28 mouse cellular contexts compared by ENCODE assay signal in the genomic region with DNA sequence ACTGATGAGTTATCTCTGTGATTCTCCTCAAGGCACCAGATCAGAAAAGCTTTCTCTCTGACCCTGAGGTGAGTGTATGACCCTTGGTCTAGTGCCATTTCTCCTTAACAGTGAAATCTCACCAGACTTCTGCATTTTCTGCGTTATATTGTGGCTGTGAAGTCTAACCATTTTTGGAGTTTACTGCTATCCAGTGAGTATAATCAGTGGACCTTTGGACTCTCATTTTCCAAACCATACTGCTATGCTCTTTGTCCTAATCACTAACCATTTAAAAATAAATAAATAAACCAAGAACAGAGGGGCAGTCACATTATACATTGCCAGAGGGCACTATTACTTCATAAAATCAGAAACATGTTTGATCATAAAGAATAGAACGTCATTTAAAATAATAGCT. TPM values are rescaled to one million over a fixed set of nuclear protein-coding genes. Genes with fewer than 3 reads are reported as not detected.
"Had no signal": no experiment of that assay in that cellular context is flagged by ENCODE, and none has a peak within 500 bp of the region (broad histone marks: within the 10 kb centered on the region; RNA-seq: fewer than 3 reads in every experiment).

No protein-coding gene starts in this region.

- H3K4me2 ChIP-seq: embryonic facial prominence, embryonic 12.5 days; embryonic facial prominence, embryonic 13.5 days; embryonic facial prominence, embryonic 15.5 days; forebrain, embryonic 12.5 days; forebrain, embryonic 15.5 days had no signal

- ATAC-seq: forebrain, embryonic 14.5 days; forebrain, embryonic 15.5 days; forebrain, embryonic 16.5 days; forebrain, postnatal 0 days had no signal

- H3K4me1 ChIP-seq: embryonic facial prominence, embryonic 10.5 days; embryonic facial prominence, embryonic 12.5 days; embryonic facial prominence, embryonic 13.5 days; embryonic facial prominence, embryonic 15.5 days; forebrain, embryonic 10.5 days; forebrain, embryonic 12.5 days; forebrain, embryonic 15.5 days had no signal

- H3K4me3 ChIP-seq: embryonic facial prominence, embryonic 10.5 days; embryonic facial prominence, embryonic 12.5 days; embryonic facial prominence, embryonic 13.5 days; embryonic facial prominence, embryonic 15.5 days; erythroblast, embryonic 14.5 days; forebrain, embryonic 10.5 days; forebrain, embryonic 12.5 days; forebrain, embryonic 15.5 days; gastrocnemius, adult 2 months had no signal

- H3K36me3 ChIP-seq: embryonic facial prominence, embryonic 10.5 days; embryonic facial prominence, embryonic 12.5 days; embryonic facial prominence, embryonic 13.5 days; embryonic facial prominence, embryonic 15.5 days; forebrain, embryonic 10.5 days; forebrain, embryonic 12.5 days; forebrain, embryonic 15.5 days had no signal

- H3K9me3 ChIP-seq: embryonic facial prominence, embryonic 10.5 days; embryonic facial prominence, embryonic 12.5 days; embryonic facial prominence, embryonic 13.5 days; embryonic facial prominence, embryonic 15.5 days; forebrain, embryonic 10.5 days; forebrain, embryonic 12.5 days; forebrain, embryonic 15.5 days had no signal

- H3K27me3 ChIP-seq: embryonic facial prominence, embryonic 12.5 days; embryonic facial prominence, embryonic 13.5 days; embryonic facial prominence, embryonic 15.5 days; forebrain, embryonic 12.5 days; forebrain, embryonic 15.5 days had no signal

- DNase-seq: cerebellum, adult 18-20 months; cerebellum, adult 2 months; cerebellum, adult 8-10 months; cerebellum, adult 9-10 months; cerebellum, adult 9-11 months; cerebellum, postnatal 10 days; cerebellum, postnatal 14 days; cerebellum, postnatal 25 days; cerebellum, postnatal 36 days; embryo, embryonic 11 days; forebrain, postnatal 0 days; gastrocnemius, adult 2 months; gastrocnemius, postnatal 10 days; gastrocnemius, postnatal 14 days; gastrocnemius, postnatal 25 days; gastrocnemius, postnatal 36 days; heart, adult 11 months; heart, adult 18-20 months had no signal

- H3K27ac ChIP-seq: embryonic facial prominence, embryonic 10.5 days; embryonic facial prominence, embryonic 12.5 days; embryonic facial prominence, embryonic 13.5 days; embryonic facial prominence, embryonic 15.5 days; forebrain, embryonic 10.5 days; forebrain, embryonic 12.5 days; forebrain, embryonic 15.5 days; gastrocnemius, adult 2 months had no signal

- H3K9ac ChIP-seq: embryonic facial prominence, embryonic 12.5 days; embryonic facial prominence, embryonic 13.5 days; embryonic facial prominence, embryonic 15.5 days; forebrain, embryonic 12.5 days; forebrain, embryonic 15.5 days; forebrain, postnatal 0 days had no signal

RNA-seq across cellular contexts. Expression of a gene that starts 53.8 kb away (rescaled TPM):
- polyA plus RNA-seq: erythroblast, embryonic 14.5 days had no signal
